In genomic region chr6:134343606-134343901, GRCm38 (mm10) we compare ENCODE assay signal across 39 mouse cellular contexts. TPM values are rescaled to one million over a fixed set of nuclear protein-coding genes. Genes with fewer than 3 reads are reported as not detected.
"Had no signal": no experiment of that assay in that cellular context is flagged by ENCODE, and none has a peak within 500 bp of the region (broad histone marks: within the 10 kb centered on the region; RNA-seq: fewer than 3 reads in every experiment).

No protein-coding gene starts in this region.

- H3K4me2 ChIP-seq: limb, embryonic 12.5 days; limb, embryonic 13.5 days; limb, embryonic 15.5 days; liver, embryonic 11.5 days; liver, embryonic 12.5 days; liver, embryonic 13.5 days; liver, embryonic 15.5 days; lung, embryonic 14.5 days; lung, embryonic 15.5 days; midbrain, embryonic 11.5 days; midbrain, embryonic 12.5 days; midbrain, embryonic 13.5 days; midbrain, embryonic 15.5 days; neural tube, embryonic 12.5 days had no signal

- H3K4me1 ChIP-seq: limb, embryonic 10.5 days; limb, embryonic 12.5 days; limb, embryonic 13.5 days; limb, embryonic 15.5 days; liver, embryonic 12.5 days; liver, embryonic 13.5 days; liver, embryonic 15.5 days; lung, embryonic 15.5 days; midbrain, embryonic 10.5 days; midbrain, embryonic 12.5 days; midbrain, embryonic 13.5 days; midbrain, embryonic 15.5 days; neural tube, embryonic 12.5 days had no signal

- H3K9me3 ChIP-seq: limb, embryonic 10.5 days; limb, embryonic 12.5 days; limb, embryonic 13.5 days; limb, embryonic 15.5 days; liver, embryonic 12.5 days; liver, embryonic 13.5 days; liver, embryonic 15.5 days; lung, embryonic 15.5 days; megakaryocyte, embryonic 14.5 days; midbrain, embryonic 10.5 days; midbrain, embryonic 12.5 days; midbrain, embryonic 13.5 days; midbrain, embryonic 15.5 days; neural tube, embryonic 12.5 days had no signal

- H3K27ac ChIP-seq: limb, embryonic 10.5 days; limb, embryonic 12.5 days; limb, embryonic 13.5 days; limb, embryonic 15.5 days; liver, embryonic 12.5 days; liver, embryonic 13.5 days; liver, embryonic 14.5 days; liver, embryonic 15.5 days; lung, embryonic 15.5 days; macrophage; midbrain, embryonic 10.5 days; midbrain, embryonic 12.5 days; midbrain, embryonic 13.5 days; midbrain, embryonic 15.5 days; neural tube, embryonic 12.5 days had no signal

- H3K36me3 ChIP-seq: limb, embryonic 10.5 days; limb, embryonic 12.5 days; limb, embryonic 13.5 days; limb, embryonic 15.5 days; liver, embryonic 12.5 days; liver, embryonic 13.5 days; liver, embryonic 15.5 days; lung, embryonic 15.5 days; midbrain, embryonic 10.5 days; midbrain, embryonic 12.5 days; midbrain, embryonic 13.5 days; midbrain, embryonic 15.5 days; neural tube, embryonic 12.5 days had no signal

- H3K27me3 ChIP-seq: limb, embryonic 12.5 days; limb, embryonic 13.5 days; limb, embryonic 15.5 days; liver, embryonic 12.5 days; liver, embryonic 13.5 days; liver, embryonic 15.5 days; lung, embryonic 15.5 days; midbrain, embryonic 12.5 days; midbrain, embryonic 13.5 days; midbrain, embryonic 15.5 days; neural tube, embryonic 12.5 days had no signal

- DNase-seq: left cerebral cortex, postnatal 4 days; liver; liver, embryonic 13.5 days; liver, postnatal 0 days; lung, adult 18-20 months; lung, adult 2 months; lung, embryonic 14.5 days; lung, postnatal 10 days; lung, postnatal 14 days; lung, postnatal 36 days; lung, postnatal 4 days; midbrain, embryonic 14.5 days had no signal

- H3K9ac ChIP-seq: limb, embryonic 12.5 days; limb, embryonic 13.5 days; limb, embryonic 15.5 days; liver, embryonic 12.5 days; liver, embryonic 13.5 days; liver, embryonic 14.5 days; liver, embryonic 15.5 days; liver, postnatal 0 days; lung, embryonic 14.5 days; lung, embryonic 15.5 days; midbrain, embryonic 12.5 days; midbrain, embryonic 13.5 days; midbrain, embryonic 15.5 days; neural tube, embryonic 12.5 days had no signal

- H3K4me3 ChIP-seq: limb, embryonic 10.5 days; limb, embryonic 12.5 days; limb, embryonic 13.5 days; limb, embryonic 15.5 days; liver, embryonic 12.5 days; liver, embryonic 13.5 days; liver, embryonic 15.5 days; lung, embryonic 15.5 days; megakaryocyte, embryonic 14.5 days; midbrain, embryonic 10.5 days; midbrain, embryonic 12.5 days; midbrain, embryonic 13.5 days; midbrain, embryonic 15.5 days; myocyte; neural tube, embryonic 12.5 days had no signal

- ATAC-seq: liver, embryonic 12.5 days; liver, postnatal 0 days; lung, postnatal 0 days; midbrain, embryonic 13.5 days; midbrain, embryonic 15.5 days; midbrain, embryonic 16.5 days had no signal

RNA-seq across cellular contexts. Expression of gene Bcl2l14, which starts 52.6 kb away (rescaled TPM):
- total RNA-seq: left cerebral cortex, postnatal 10 days; left cerebral cortex, postnatal 14 days; left cerebral cortex, postnatal 25 days; left cerebral cortex, postnatal 36 days; left cerebral cortex, postnatal 4 days; midbrain, postnatal 0 days had no signal
- polyA plus RNA-seq: liver, adult 2 months; midbrain, embryonic 11.5 days; midbrain, embryonic 13.5 days; midbrain, embryonic 14.5 days; midbrain, embryonic 16.5 days; midbrain, postnatal 0 days; neural tube, embryonic 11.5 days had no signal
